Mouse (Mus musculus) frontal cortex, postnatal 10 days (tissue): ENCODE measurements at regions not wholly inside any gene's neighbourhood (a gene's known extent, or its start where the extent isn't known, plus 50 kb on each side); places are given as distances from the start of the nearest gene placed in this dataset.
"Not testable (repeated sequence)": the region's sequence is repeated elsewhere in the genome, so short reads cannot be mapped to it uniquely, and the experiment has no call there.

Experiments
- DNase-seq, 2 experiments: peaks; one replicate each; pipeline ENCODE4 v3.0.0; 2022; ENCODE audit warnings: low spot score in 2 of 2, mixed read lengths in 1 of 2

- DNase-seq, result no peak
These were observed 171.9 kb downstream of the Epm2a start for GRCm38 (mm10) chr10:11515144-11515543.

GRCm38 (mm10) chr10:11517122-11517521, 173.9 kb downstream of the Epm2a start:
- no peak for DNase-seq

GRCm38 (mm10) chr10:11531343-11531742, 188.1 kb downstream of the Epm2a start:
- DNase-seq, result no peak

GRCm38 (mm10) chr10:11555376-11555775, 212.2 kb downstream of the Epm2a start:
- not testable (repeated sequence) for DNase-seq

GRCm38 (mm10) chr10:11570523-11571055, 227.4 kb downstream of the Epm2a start:
- DNase-seq, result no peak

GRCm38 (mm10) chr10:11608451-11608850, 265.2 kb downstream of the Epm2a start:
- DNase-seq, result no peak

GRCm38 (mm10) chr10:11609092-11609491, 265.9 kb downstream of the Epm2a start:
- DNase-seq, result not testable (repeated sequence)

- DNase-seq, result no peak
These were observed 304.9 kb downstream of the Epm2a start for GRCm38 (mm10) chr10:11648151-11648550.

- DNase-seq, result no peak
These were observed 317.0 kb downstream of the Epm2a start for GRCm38 (mm10) chr10:11660056-11660770.

GRCm38 (mm10) chr10:11661660-11662250, 318.6 kb downstream of the Epm2a start:
- no peak for DNase-seq

- no peak for DNase-seq
These were observed 366.5 kb downstream of the Epm2a start for GRCm38 (mm10) chr10:11709742-11710141.

- no peak for DNase-seq
These were observed 381.6 kb downstream of the Epm2a start for GRCm38 (mm10) chr10:11724775-11725174.

- no peak for DNase-seq
These were observed 386.3 kb downstream of the Epm2a start for GRCm38 (mm10) chr10:11729536-11729935.

GRCm38 (mm10) chr10:11739574-11740368, 396.6 kb downstream of the Epm2a start:
- no peak for DNase-seq

GRCm38 (mm10) chr10:11745587-11745986, 402.4 kb downstream of the Epm2a start:
- DNase-seq, result no peak

GRCm38 (mm10) chr10:11746959-11747358, 403.8 kb downstream of the Epm2a start:
- DNase-seq, result no peak

GRCm38 (mm10) chr10:11755105-11755730, 412.0 kb downstream of the Epm2a start:
- no peak for DNase-seq

GRCm38 (mm10) chr10:11777894-11778293, 434.7 kb downstream of the Epm2a start:
- DNase-seq, result no peak

- no peak for DNase-seq
These were observed 437.1 kb downstream of the Epm2a start for GRCm38 (mm10) chr10:11780302-11780701.

GRCm38 (mm10) chr10:11787240-11787639, 444.0 kb downstream of the Epm2a start:
- no peak for DNase-seq

GRCm38 (mm10) chr10:11799510-11799909, 456.3 kb downstream of the Epm2a start:
- DNase-seq, result no peak
